Comparison of ENCODE assay signal across 9 mouse cellular contexts in genomic region chr15:11116303-11116702, GRCm38 (mm10). TPM values are rescaled to one million over a fixed set of nuclear protein-coding genes. Genes with fewer than 3 reads are reported as not detected.
DNase-seq lines count a peak whose midpoint lies in the region; ATAC-seq and TF ChIP-seq lines count a peak whose summit lies in the region.
"Had no signal": no experiment of that assay in that cellular context is flagged by ENCODE, and none has a peak within 500 bp of the region (broad histone marks: within the 10 kb centered on the region; RNA-seq: fewer than 3 reads in every experiment).

No protein-coding gene starts in this region.

- H3K9ac ChIP-seq in kidney, embryonic 15.5 days: no peak overlapping the region
- H3K9ac ChIP-seq in forebrain, embryonic 14.5 days (ENCODE audit: low read length): no peak overlapping the region
- H3K9ac ChIP-seq in forebrain, embryonic 12.5 days: no peak overlapping the region
- H3K9ac ChIP-seq: intestine, embryonic 15.5 days had no signal

- DNase-seq in kidney, adult 11 months: peak; percentile 38
- peak; percentile 72 for DNase-seq in gastrocnemius, adult 2 months
- peak; percentile 68 for DNase-seq in kidney, adult 9 months
- DNase-seq in lung, postnatal 4 days: peak; percentile 32 to 39
- DNase-seq in forebrain, embryonic 14.5 days (ENCODE audit: low spot score): no peak
- DNase-seq in cerebellum, adult 18-20 months: no peak

- intact Hi-C loops in gastrocnemius, adult 2 months (cut with DNase I): no loop called here

- H3K4me3 ChIP-seq in kidney, embryonic 15.5 days (replicated peaks): no peak overlapping the region
- no peak overlapping the region for H3K4me3 ChIP-seq in gastrocnemius, adult 2 months
- H3K4me3 ChIP-seq in forebrain, embryonic 14.5 days (ENCODE audit: low read depth, low read length): no peak overlapping the region
- H3K4me3 ChIP-seq in forebrain, embryonic 12.5 days (replicated peaks): no peak overlapping the region
- H3K4me3 ChIP-seq: intestine, embryonic 15.5 days had no signal

- no peaks in the 10 kb centered on the region for H3K36me3 ChIP-seq in kidney, embryonic 15.5 days
- no peaks in the 10 kb centered on the region for H3K36me3 ChIP-seq in forebrain, embryonic 14.5 days (ENCODE audit: control insufficient read depth, insufficient read depth, low read length)
- H3K36me3 ChIP-seq in forebrain, embryonic 12.5 days (replicated peaks): no peaks in the 10 kb centered on the region
- H3K36me3 ChIP-seq: intestine, embryonic 15.5 days had no signal

- H3K4me2 ChIP-seq in kidney, embryonic 15.5 days: no peak overlapping the region
- no peak overlapping the region for H3K4me2 ChIP-seq in forebrain, embryonic 14.5 days (ENCODE audit: low read length)
- no peak overlapping the region for H3K4me2 ChIP-seq in forebrain, embryonic 12.5 days
- H3K4me2 ChIP-seq: intestine, embryonic 15.5 days had no signal

- H3K27ac ChIP-seq in kidney, embryonic 15.5 days: no peak overlapping the region
- H3K27ac ChIP-seq in gastrocnemius, adult 2 months: peak overlapping the region; percentile 65
- H3K27ac ChIP-seq in forebrain, embryonic 14.5 days (ENCODE audit: low read depth, low read length): no peak overlapping the region
- H3K27ac ChIP-seq in forebrain, embryonic 12.5 days: no peak overlapping the region
- H3K27ac ChIP-seq: intestine, embryonic 15.5 days had no signal

- no peak for TF ChIP-seq CTCF in gastrocnemius, adult 2 months (IDR thresholded peaks at IDR 0.05)

- 58% methylated on average over 2 of the region's 2 CpGs for WGBS in kidney, embryonic 15.5 days
- WGBS in forebrain, embryonic 14.5 days: 74% methylated on average over 2 of the region's 2 CpGs
- 71% methylated on average over 2 of the region's 2 CpGs for WGBS in forebrain, embryonic 12.5 days

- ATAC-seq in kidney, embryonic 15.5 days (replicated peaks; ENCODE audit: low FRiP score): no peak
- ATAC-seq in forebrain, embryonic 14.5 days: no peak
- no peak for ATAC-seq in forebrain, embryonic 12.5 days (ENCODE audit: low FRiP score)
- ATAC-seq: intestine, embryonic 15.5 days had no signal

- H3K9me3 ChIP-seq in kidney, embryonic 15.5 days (replicated peaks): no peaks in the 10 kb centered on the region
- H3K9me3 ChIP-seq in forebrain, embryonic 14.5 days (replicated peaks; ENCODE audit: control insufficient read depth, low read length): no peaks in the 10 kb centered on the region
- H3K9me3 ChIP-seq in forebrain, embryonic 12.5 days: no peaks in the 10 kb centered on the region
- H3K9me3 ChIP-seq: intestine, embryonic 15.5 days had no signal

- no peaks in the 10 kb centered on the region for H3K27me3 ChIP-seq in kidney, embryonic 15.5 days
- no peaks in the 10 kb centered on the region for H3K27me3 ChIP-seq in forebrain, embryonic 14.5 days (replicated peaks; ENCODE audit: control insufficient read depth, insufficient read depth, low read length)
- no peaks in the 10 kb centered on the region for H3K27me3 ChIP-seq in forebrain, embryonic 12.5 days
- H3K27me3 ChIP-seq: intestine, embryonic 15.5 days had no signal

- no peaks in the 10 kb centered on the region for H3K4me1 ChIP-seq in kidney, embryonic 15.5 days
- no peaks in the 10 kb centered on the region for H3K4me1 ChIP-seq in forebrain, embryonic 14.5 days (ENCODE audit: control insufficient read depth, insufficient read depth, low read length)
- H3K4me1 ChIP-seq in forebrain, embryonic 12.5 days: peaks cover 5% of the 10 kb centered on the region
- H3K4me1 ChIP-seq: intestine, embryonic 15.5 days had no signal

RNA-seq across cellular contexts. Expression of gene Adamts12, which starts 51.7 kb away (rescaled TPM):
- 3.9 and 4.0 TPM in 2 replicates for polyA plus RNA-seq in kidney, embryonic 15.5 days (2015; fragmentation: Nextera tagmentation; extraction: Ambion mirVana)
- total RNA-seq in gastrocnemius, adult 2 months (2021): 1 to 10 TPM; 2.7 to 2.8 TPM
- polyA plus RNA-seq in forebrain, embryonic 14.5 days (2014; fragmentation: Nextera tagmentation; extraction: Ambion mirVana): 0.88 and 1.4 TPM in 2 replicates
- polyA plus RNA-seq in forebrain, embryonic 12.5 days (2016; fragmentation: Nextera tagmentation; extraction: Ambion mirVana): 1.7 and 3.2 TPM in 2 replicates

Comparison
In these comparisons a context has a peak if more than half of its experiments do, and no peak if none do; other contexts are left out.
1. DNase-seq: peak in kidney, adult 11 months (single experiment), gastrocnemius, adult 2 months (single experiment), kidney, adult 9 months (single experiment) and lung, postnatal 4 days (2 of 2); none in forebrain, embryonic 14.5 days (single experiment) and cerebellum, adult 18-20 months (0 of 2).